Mouse (Mus musculus) ES-E14 (cell line): ENCODE measurements around the gene Nxph3.

Experiments
- CHD2 ChIP-seq: IDR thresholded peaks from 2 replicates; pipeline ENCODE4 v1.6.1; 2014; ENCODE audit warnings: mild to moderate bottlenecking, low read depth, low read length, inconsistent platforms
- HCFC1 ChIP-seq: IDR thresholded peaks from 2 replicates; pipeline ENCODE4 v1.6.1; 2012; ENCODE audit warnings: low read length, inconsistent platforms, borderline replicate concordance; ENCODE audit not compliant: insufficient read depth
- ZC3H11A ChIP-seq: IDR thresholded peaks from 2 replicates; pipeline ENCODE4 v1.6.1; 2012; ENCODE audit warnings: low read depth, mild to moderate bottlenecking, inconsistent platforms, low read length, borderline replicate concordance

DNA sequence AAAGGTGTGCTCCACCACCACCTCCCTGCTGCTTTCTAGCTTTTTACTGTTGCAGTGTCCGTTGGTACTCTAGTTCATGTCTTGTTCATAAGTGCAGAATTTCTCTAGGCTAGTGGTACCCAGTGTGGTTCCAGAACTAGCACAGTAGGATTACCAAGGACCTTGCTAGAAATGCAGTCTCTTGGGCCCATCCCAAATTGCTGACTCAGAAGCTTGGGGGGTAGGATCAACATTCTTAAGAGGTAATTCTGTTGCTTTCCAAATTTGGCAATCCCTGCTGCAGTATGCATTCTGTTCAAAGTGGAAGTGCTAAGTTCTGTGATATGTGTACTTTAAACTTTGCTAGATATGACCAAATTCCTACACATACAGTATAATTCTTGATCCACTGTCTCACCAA lies 46.6 kb downstream of the Nxph3 start:
- TF ChIP-seq CHD2 (no peak), HCFC1 (no peak), ZC3H11A (no peak)
